Mouse (Mus musculus) kidney, embryonic 16.5 days (tissue): ENCODE results near the gene Plbd2. TPM values are rescaled to one million over a fixed set of nuclear protein-coding genes. Genes with fewer than 3 reads are reported as not detected.

Source experiments
- ATAC-seq: fragments of 200-750 bp; cut with Nextera tagmentation; 2 replicates; pipeline ENCODE4 v1.8.0; 2017; ENCODE audit warnings: moderate TSS enrichment; ENCODE audit not compliant: low FRiP score, low TSS enrichment
- H3K27ac ChIP-seq: fragments of 300-500 bp; sonication (generic); 2 replicates; pipeline ENCODE4 v1.5.1; 2014; ENCODE audit warnings: low read length
- H3K27me3 ChIP-seq: fragments of 300-500 bp; sonication (generic); 2 replicates; pipeline ENCODE4 v1.6.1; 2014; ENCODE audit warnings: low read length, control low read depth, mixed read lengths; ENCODE audit not compliant: insufficient read depth
- H3K36me3 ChIP-seq: fragments of 300-500 bp; sonication (generic); 2 replicates; pipeline ENCODE4 v1.6.1; 2014; ENCODE audit warnings: low read length, control low read depth, mixed read lengths; ENCODE audit not compliant: insufficient read depth
- H3K4me1 ChIP-seq: fragments of 300-500 bp; sonication (generic); 2 replicates; pipeline ENCODE4 v1.6.1; 2014; ENCODE audit warnings: low read length, control low read depth, mixed read lengths; ENCODE audit not compliant: insufficient read depth
- H3K4me2 ChIP-seq: fragments of 300-500 bp; sonication (generic); replicated peaks from 2 replicates; pipeline ENCODE4 v1.6.1; 2014; ENCODE audit warnings: low read depth, low read length
- H3K4me3 ChIP-seq: fragments of 300-500 bp; sonication (generic); 2 replicates; pipeline ENCODE4 v1.5.1; 2014; ENCODE audit warnings: mild to moderate bottlenecking, low read length
- H3K9ac ChIP-seq: fragments of 300-500 bp; sonication (generic); replicated peaks from 2 replicates; pipeline ENCODE4 v1.6.1; 2014; ENCODE audit warnings: low read length
- H3K9me3 ChIP-seq: fragments of 300-500 bp; sonication (generic); 2 replicates; pipeline ENCODE4 v1.6.1; 2016; ENCODE audit warnings: low read length, control low read depth
- WGBS: fragments of 180-500 bp; shearing (Covaris S2); extraction: QIAGEN DNeasy Blood & Tissue Kit; methylation state at CpG from one replicate; pipeline ENCODE4 v1.1.7; 2014; 5-methylcytosine and 5-hydroxymethylcytosine counted together
- polyA plus RNA-seq: library from polyadenylated mRNA; unstranded; fragments of >200 nt; fragmentation: Nextera tagmentation; extraction: Ambion mirVana; gene quantifications from 2 replicates; pipeline ENCODE4 v1.2.1, GENCODE M21; 2015

The Plbd2 gene
- polyA plus RNA-seq, 1 experiment from 2014 or later: 57.3 TPM

DNA sequence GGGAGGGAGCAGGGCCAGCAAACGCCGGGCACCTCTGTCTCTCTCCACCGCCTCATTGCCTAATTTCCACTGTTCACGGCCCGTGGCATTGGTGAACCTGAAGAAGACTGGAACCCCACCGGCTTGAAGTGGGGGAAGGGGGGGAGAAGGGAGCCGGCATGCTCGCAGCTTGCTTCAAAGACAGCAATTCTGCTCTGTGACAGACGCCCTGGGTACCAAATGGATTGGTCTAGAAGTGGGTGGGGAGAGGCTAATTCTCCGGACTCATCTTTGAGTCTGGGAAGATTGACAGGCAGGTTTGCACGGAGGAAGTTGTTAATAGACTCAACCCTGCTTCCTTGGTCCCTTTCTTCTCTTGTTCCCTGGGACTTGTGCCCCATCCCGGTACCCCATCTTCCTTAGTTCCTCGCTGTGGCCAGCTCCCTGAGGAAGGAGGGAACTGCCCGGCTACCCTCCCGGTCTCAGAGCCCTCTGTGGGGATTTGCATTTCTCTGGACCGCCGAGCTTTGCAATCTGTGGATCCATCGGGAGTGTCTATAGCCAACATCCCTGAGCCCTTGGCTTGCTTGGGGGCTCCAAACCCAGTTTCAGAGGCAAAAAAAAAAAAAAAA, 66.4 kb downstream of the Plbd2 start:
- H3K4me2 ChIP-seq: no peak overlapping the region
- H3K9me3 ChIP-seq: no peaks in the 10 kb centered on the region
- under 1% methylated on average over 17 of the region's 18 CpGs for WGBS
- peaks cover 23% of the 10 kb centered on the region for H3K4me1 ChIP-seq
- H3K27ac ChIP-seq: no peak overlapping the region
- H3K36me3 ChIP-seq: no peaks in the 10 kb centered on the region
- H3K27me3 ChIP-seq: peaks cover 90% of the 10 kb centered on the region
- no peak overlapping the region for H3K9ac ChIP-seq
- no peak for ATAC-seq
- no peak overlapping the region for H3K4me3 ChIP-seq

DNA sequence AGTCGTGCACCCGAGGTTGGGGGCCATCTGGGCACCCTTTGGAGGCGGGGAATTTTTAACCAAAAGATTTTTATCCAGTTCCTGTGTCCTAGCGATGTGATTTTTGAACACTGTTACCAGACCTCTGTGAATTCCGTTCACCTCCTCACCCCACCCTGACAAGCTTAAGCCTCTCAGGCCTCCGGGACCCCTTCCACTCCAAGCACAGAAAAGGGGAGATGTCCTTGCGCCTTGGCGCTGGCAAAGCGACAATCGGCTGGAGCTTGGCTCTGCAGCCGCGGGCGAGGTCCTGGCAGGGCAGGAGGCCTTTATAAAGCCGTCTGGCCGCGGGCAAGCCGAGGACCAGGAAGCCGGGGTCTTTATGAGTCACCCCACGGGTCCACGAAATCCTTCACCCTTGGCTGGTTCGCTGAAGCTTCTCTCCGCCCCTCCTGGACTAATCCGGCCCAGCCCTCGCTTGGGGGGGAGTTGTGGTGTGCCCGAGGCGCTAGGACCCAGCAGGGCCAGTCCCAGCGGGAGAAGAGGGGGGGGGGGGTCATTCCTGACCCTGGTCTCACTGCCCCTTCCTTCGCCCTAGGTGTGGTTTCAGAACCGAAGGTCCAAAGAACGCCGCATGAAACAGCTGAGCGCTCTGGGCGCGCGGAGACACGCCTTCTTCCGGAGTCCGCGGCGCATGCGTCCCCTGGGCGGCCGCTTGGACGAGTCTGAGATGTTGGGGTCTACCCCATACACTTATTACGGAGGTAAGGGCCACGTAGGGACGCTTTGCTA, 67.5 kb downstream of the Plbd2 start:
- WGBS: under 1% methylated on average over 46 of the region's 47 CpGs
- H3K4me3 ChIP-seq: peak overlapping the region; percentile 42
- peaks cover 100% of the 10 kb centered on the region for H3K27me3 ChIP-seq
- no peaks in the 10 kb centered on the region for H3K9me3 ChIP-seq
- no peaks in the 10 kb centered on the region for H3K36me3 ChIP-seq
- peak overlapping the region; percentile 52 for H3K4me2 ChIP-seq
- peaks cover 27% of the 10 kb centered on the region for H3K4me1 ChIP-seq
- H3K9ac ChIP-seq: no peak overlapping the region
- no peak for ATAC-seq
- no peak overlapping the region for H3K27ac ChIP-seq

DNA sequence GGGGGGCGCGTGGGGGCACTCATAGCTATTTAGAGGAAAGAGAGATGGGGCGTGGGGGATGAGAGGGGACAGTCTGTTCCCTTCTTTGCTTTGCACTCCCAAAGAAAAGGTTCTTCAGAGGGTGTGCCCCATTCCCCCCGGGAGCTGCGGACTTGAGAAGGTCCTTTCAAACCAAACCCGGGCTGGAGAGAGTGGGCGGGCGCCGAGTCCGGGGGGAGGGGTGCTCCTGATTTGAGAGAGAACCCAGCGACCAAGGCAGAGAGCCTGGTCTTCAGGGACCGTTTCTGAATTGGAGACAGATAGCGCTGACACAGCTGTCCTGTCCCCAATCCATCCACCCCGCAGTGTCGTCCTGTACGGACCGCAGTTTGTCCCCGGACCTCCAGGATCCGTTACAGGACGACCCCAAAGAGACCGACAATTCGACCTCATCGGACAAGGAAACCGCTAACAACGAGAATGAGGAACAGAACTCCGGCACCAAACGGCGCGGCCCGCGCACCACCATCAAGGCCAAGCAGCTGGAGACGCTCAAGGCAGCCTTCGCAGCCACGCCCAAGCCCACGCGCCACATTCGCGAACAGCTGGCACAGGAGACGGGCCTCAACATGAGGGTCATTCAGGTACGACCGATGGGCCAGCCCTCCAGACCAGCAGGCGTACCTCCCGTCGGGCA, 68.3 kb downstream of the Plbd2 start:
- Histone ChIP-seq H3K4me2 (no peak overlapping the region), H3K4me3 (no peak overlapping the region), H3K27me3 (peaks cover 99% of the 10 kb centered on the region), H3K27ac (no peak overlapping the region), H3K9me3 (no peaks in the 10 kb centered on the region), H3K36me3 (no peaks in the 10 kb centered on the region), H3K9ac (no peak overlapping the region), H3K4me1 (peaks cover 24% of the 10 kb centered on the region)
- 1% methylated on average over 44 of the region's 44 CpGs for WGBS
- ATAC-seq: no peak

GRCm38 (mm10) chr5:120434231-120434735, 69.1 kb downstream of the Plbd2 start:
- Histone ChIP-seq H3K9ac (no peak overlapping the region), H3K36me3 (no peaks in the 10 kb centered on the region), H3K4me2 (no peak overlapping the region), H3K4me3 (no peak overlapping the region), H3K27me3 (peaks cover 99% of the 10 kb centered on the region), H3K9me3 (no peaks in the 10 kb centered on the region), H3K4me1 (peaks cover 16% of the 10 kb centered on the region), H3K27ac (no peak overlapping the region)
- ATAC-seq: no peak
- 1% methylated on average over 21 of the region's 21 CpGs for WGBS

Other genes starting within 250 kb of the Plbd2 start
- gene Lhx5, start 71.9 kb downstream of the Plbd2 start, polyA plus RNA-seq: not detected in 2 replicates
- gene Sdsl, start 30.8 kb downstream of the Plbd2 start, polyA plus RNA-seq: 13.3 and 15.3 TPM in 2 replicates
- gene Sds, start 27.1 kb downstream of the Plbd2 start, polyA plus RNA-seq: not detected in 2 replicates
- 10.1 and 14.2 TPM in 2 replicates for gene Slc8b1, start 7.5 kb upstream of the Plbd2 start, polyA plus RNA-seq
- 30.6 and 34.1 TPM in 2 replicates for gene Tpcn1, start 85.0 kb upstream of the Plbd2 start, polyA plus RNA-seq
- gene Iqcd, start 85.4 kb upstream of the Plbd2 start, polyA plus RNA-seq: 1.5 TPM in 2 replicates
- 18.0 and 18.4 TPM in 2 replicates for gene Rita1, start 109.0 kb upstream of the Plbd2 start, polyA plus RNA-seq
- 53.7 and 54.8 TPM in 2 replicates for gene Ddx54, start 109.1 kb upstream of the Plbd2 start, polyA plus RNA-seq
- not detected in 2 replicates for gene Cfap73, start 130.6 kb upstream of the Plbd2 start, polyA plus RNA-seq
- 0.66 and 0.70 TPM in 2 replicates for gene Rasal1, start 145.2 kb upstream of the Plbd2 start, polyA plus RNA-seq
- 5.4 and 7.9 TPM in 2 replicates for gene Dtx1, start 208.3 kb upstream of the Plbd2 start, polyA plus RNA-seq
- 0.44 and 0.51 TPM in 2 replicates for gene Oas2, start 246.2 kb upstream of the Plbd2 start, polyA plus RNA-seq